29 mouse cellular contexts compared by ENCODE assay signal in genomic region chr9:16139300-16139699, GRCm38 (mm10).
DNase-seq lines count a peak whose midpoint lies in the region; ATAC-seq lines count a peak whose summit lies in the region.
"Had no signal": no experiment of that assay in that cellular context is flagged by ENCODE, and none has a peak within 500 bp of the region (broad histone marks: within the 10 kb centered on the region; RNA-seq: fewer than 3 reads in every experiment).

No protein-coding gene starts in this region.

- no peak for DNase-seq in hindbrain, embryonic 14.5 days (ENCODE audit: low spot score)
- DNase-seq in kidney, postnatal 4 days = no peak
- DNase-seq in layer of hippocampus, adult 11-12 months (ENCODE audit: low spot score) = no peak
- DNase-seq: adrenal gland, postnatal 10 days; adrenal gland, postnatal 36 days; B cell, adult 2 months; cerebellum, adult 11 months; cerebellum, adult 2 months; cerebellum, adult 9-11 months; cerebellum, postnatal 25 days; gastrocnemius, postnatal 10 days; gastrocnemius, postnatal 36 days; heart, adult 2 months; heart, postnatal 14 days; heart, postnatal 4 days had no signal

- no peaks in the 10 kb centered on the region for H3K27me3 ChIP-seq in hindbrain, embryonic 13.5 days
- no peaks in the 10 kb centered on the region for H3K27me3 ChIP-seq in hindbrain, embryonic 14.5 days (ENCODE audit: control insufficient read depth, insufficient read depth, low read length)
- no peaks in the 10 kb centered on the region for H3K27me3 ChIP-seq in kidney, embryonic 16.5 days (ENCODE audit: insufficient read depth, low read length)
- H3K27me3 ChIP-seq in midbrain, embryonic 15.5 days (replicated peaks) = no peaks in the 10 kb centered on the region
- H3K27me3 ChIP-seq in midbrain, embryonic 13.5 days = no peaks in the 10 kb centered on the region
- H3K27me3 ChIP-seq in neural tube, embryonic 14.5 days (ENCODE audit: control insufficient read depth, insufficient read depth, low read length) = no peaks in the 10 kb centered on the region
- H3K27me3 ChIP-seq: CH12.LX; forebrain, embryonic 13.5 days; heart, embryonic 13.5 days; hindbrain, embryonic 12.5 days had no signal

- no peak overlapping the region for H3K4me3 ChIP-seq in hindbrain, embryonic 13.5 days
- H3K4me3 ChIP-seq in hindbrain, embryonic 14.5 days (replicated peaks; ENCODE audit: low read length) = no peak overlapping the region
- no peak overlapping the region for H3K4me3 ChIP-seq in kidney, embryonic 16.5 days (ENCODE audit: low read length)
- no peak overlapping the region for H3K4me3 ChIP-seq in midbrain, embryonic 15.5 days
- H3K4me3 ChIP-seq in midbrain, embryonic 13.5 days (replicated peaks) = no peak overlapping the region
- no peak overlapping the region for H3K4me3 ChIP-seq in neural tube, embryonic 14.5 days (ENCODE audit: low read depth, low read length)
- H3K4me3 ChIP-seq: forebrain, embryonic 10.5 days; forebrain, embryonic 13.5 days; heart, adult 2 months; heart, embryonic 10.5 days; heart, embryonic 13.5 days; hindbrain, embryonic 12.5 days had no signal

- H3K4me2 ChIP-seq in hindbrain, embryonic 13.5 days = no peak overlapping the region
- no peak overlapping the region for H3K4me2 ChIP-seq in hindbrain, embryonic 14.5 days (replicated peaks)
- H3K4me2 ChIP-seq in kidney, embryonic 16.5 days (replicated peaks; ENCODE audit: low read depth, low read length) = no peak overlapping the region
- no peak overlapping the region for H3K4me2 ChIP-seq in midbrain, embryonic 15.5 days
- H3K4me2 ChIP-seq in midbrain, embryonic 13.5 days (replicated peaks) = no peak overlapping the region
- no peak overlapping the region for H3K4me2 ChIP-seq in neural tube, embryonic 14.5 days (ENCODE audit: low read depth, low read length)
- H3K4me2 ChIP-seq: forebrain, embryonic 13.5 days; heart, embryonic 13.5 days; hindbrain, embryonic 12.5 days had no signal

- 31% methylated on average over 6 of the region's 6 CpGs for WGBS in hindbrain, embryonic 13.5 days
- 34% methylated on average over 6 of the region's 6 CpGs for WGBS in hindbrain, embryonic 14.5 days
- 26% methylated on average over 6 of the region's 6 CpGs for WGBS in kidney, embryonic 16.5 days
- 34% methylated on average over 6 of the region's 6 CpGs for WGBS in midbrain, embryonic 15.5 days
- 41% methylated on average over 6 of the region's 6 CpGs for WGBS in midbrain, embryonic 13.5 days
- 18% methylated on average over 6 of the region's 6 CpGs for WGBS in neural tube, embryonic 14.5 days

- no peak for ATAC-seq in hindbrain, embryonic 13.5 days (ENCODE audit: low FRiP score)
- ATAC-seq in hindbrain, embryonic 14.5 days (ENCODE audit: low FRiP score) = no peak
- peak; percentile 69; the same call in 1 of the 2 replicates for ATAC-seq in kidney, embryonic 16.5 days (ENCODE audit: low FRiP score, low TSS enrichment)
- ATAC-seq in midbrain, embryonic 15.5 days (replicated peaks) = no peak
- no peak for ATAC-seq in midbrain, embryonic 13.5 days
- 0 out of 2 replicates have a peak, but pooled peaks have one; percentile 44 for ATAC-seq in neural tube, embryonic 14.5 days (ENCODE audit: low read depth)
- ATAC-seq: forebrain, embryonic 13.5 days; forebrain, embryonic 16.5 days; Patski had no signal

- no peak overlapping the region for H3K9ac ChIP-seq in hindbrain, embryonic 13.5 days
- no peak overlapping the region for H3K9ac ChIP-seq in hindbrain, embryonic 14.5 days
- H3K9ac ChIP-seq in kidney, embryonic 16.5 days (replicated peaks; ENCODE audit: low read length) = no peak overlapping the region
- H3K9ac ChIP-seq in midbrain, embryonic 15.5 days = no peak overlapping the region
- H3K9ac ChIP-seq in midbrain, embryonic 13.5 days (replicated peaks) = no peak overlapping the region
- no peak overlapping the region for H3K9ac ChIP-seq in neural tube, embryonic 14.5 days (replicated peaks; ENCODE audit: low read depth, low read length)
- H3K9ac ChIP-seq: forebrain, embryonic 13.5 days; heart, embryonic 13.5 days; hindbrain, embryonic 12.5 days had no signal

- H3K4me1 ChIP-seq in hindbrain, embryonic 13.5 days (replicated peaks) = peaks cover 9% of the 10 kb centered on the region
- H3K4me1 ChIP-seq in hindbrain, embryonic 14.5 days (replicated peaks; ENCODE audit: control insufficient read depth, insufficient read depth, low read length) = no peaks in the 10 kb centered on the region
- H3K4me1 ChIP-seq in kidney, embryonic 16.5 days (ENCODE audit: insufficient read depth, low read length) = no peaks in the 10 kb centered on the region
- H3K4me1 ChIP-seq in midbrain, embryonic 15.5 days = 0 out of 2 replicates have a peak, but pooled peaks cover 4% of the 10 kb centered on the region
- H3K4me1 ChIP-seq in midbrain, embryonic 13.5 days (replicated peaks) = peaks cover 11% of the 10 kb centered on the region; the same call in 1 of the 2 replicates
- H3K4me1 ChIP-seq in neural tube, embryonic 14.5 days (ENCODE audit: control insufficient read depth, insufficient read depth, low read length) = peaks cover 7% of the 10 kb centered on the region
- H3K4me1 ChIP-seq: heart, embryonic 10.5 days had no signal

- H3K9me3 ChIP-seq in hindbrain, embryonic 13.5 days = no peaks in the 10 kb centered on the region
- H3K9me3 ChIP-seq in hindbrain, embryonic 14.5 days (ENCODE audit: control insufficient read depth, low read length) = no peaks in the 10 kb centered on the region
- no peaks in the 10 kb centered on the region for H3K9me3 ChIP-seq in kidney, embryonic 16.5 days (ENCODE audit: low read length)
- H3K9me3 ChIP-seq in midbrain, embryonic 15.5 days = no peaks in the 10 kb centered on the region
- H3K9me3 ChIP-seq in midbrain, embryonic 13.5 days = no peaks in the 10 kb centered on the region
- no peaks in the 10 kb centered on the region for H3K9me3 ChIP-seq in neural tube, embryonic 14.5 days (ENCODE audit: control insufficient read depth, low read length)
- H3K9me3 ChIP-seq: forebrain, embryonic 10.5 days; forebrain, embryonic 13.5 days; G1E; heart, embryonic 10.5 days; heart, embryonic 13.5 days; hindbrain, embryonic 12.5 days had no signal

- 0 out of 2 replicates have a peak overlapping the region, but pooled peaks have one; percentile 30 for H3K27ac ChIP-seq in hindbrain, embryonic 13.5 days
- no peak overlapping the region for H3K27ac ChIP-seq in hindbrain, embryonic 14.5 days
- no peak overlapping the region for H3K27ac ChIP-seq in kidney, embryonic 16.5 days (ENCODE audit: low read length)
- H3K27ac ChIP-seq in midbrain, embryonic 15.5 days = peak overlapping the region; percentile 21; the same call in 1 of the 2 replicates
- H3K27ac ChIP-seq in midbrain, embryonic 13.5 days = no peak overlapping the region
- no peak overlapping the region; the same call in 1 of the 2 replicates for H3K27ac ChIP-seq in neural tube, embryonic 14.5 days (ENCODE audit: low read depth, low read length)
- H3K27ac ChIP-seq: forebrain, embryonic 10.5 days; forebrain, embryonic 13.5 days; heart, adult 2 months; heart, embryonic 10.5 days; heart, embryonic 13.5 days; hindbrain, embryonic 12.5 days had no signal

- H3K36me3 ChIP-seq in hindbrain, embryonic 13.5 days = no peaks in the 10 kb centered on the region
- H3K36me3 ChIP-seq in hindbrain, embryonic 14.5 days (replicated peaks; ENCODE audit: control insufficient read depth, insufficient read depth) = no peaks in the 10 kb centered on the region
- H3K36me3 ChIP-seq in kidney, embryonic 16.5 days (ENCODE audit: insufficient read depth, low read length) = no peaks in the 10 kb centered on the region
- H3K36me3 ChIP-seq in midbrain, embryonic 15.5 days (replicated peaks) = no peaks in the 10 kb centered on the region
- H3K36me3 ChIP-seq in midbrain, embryonic 13.5 days = no peaks in the 10 kb centered on the region
- no peaks in the 10 kb centered on the region for H3K36me3 ChIP-seq in neural tube, embryonic 14.5 days (ENCODE audit: control insufficient read depth, insufficient read depth, low read length)
- H3K36me3 ChIP-seq: forebrain, embryonic 10.5 days; G1E; heart, embryonic 10.5 days; heart, embryonic 13.5 days; hindbrain, embryonic 12.5 days had no signal

Comparison
In these comparisons a context has a peak if more than half of its experiments do, and no peak if none do; other contexts are left out.
1. H3K27ac ChIP-seq: peak in hindbrain, embryonic 13.5 days (single experiment) and midbrain, embryonic 15.5 days (single experiment); none in hindbrain, embryonic 14.5 days (single experiment), kidney, embryonic 16.5 days (single experiment), midbrain, embryonic 13.5 days (single experiment) and neural tube, embryonic 14.5 days (single experiment).
2. ATAC-seq: peak in kidney, embryonic 16.5 days (single experiment) and neural tube, embryonic 14.5 days (single experiment); none in hindbrain, embryonic 13.5 days (single experiment), hindbrain, embryonic 14.5 days (single experiment), midbrain, embryonic 15.5 days (single experiment) and midbrain, embryonic 13.5 days (single experiment).